Mouse (Mus musculus) megakaryocyte, embryonic 14.5 days (primary cell): ENCODE results near the gene Atp1b3.

Experiments used
- FLI1 ChIP-seq: IDR thresholded peaks from 2 replicates; pipeline ENCODE4 v1.6.1; 2012; ENCODE audit warnings: low read length, inconsistent platforms, mixed read lengths
- GATA1 ChIP-seq: IDR thresholded peaks from 3 replicates; pipeline ENCODE4 v1.6.1; 2012; ENCODE audit warnings: mixed read lengths, low read length, inconsistent platforms, borderline replicate concordance

- no peak for TF ChIP-seq GATA1
- no peak for TF ChIP-seq FLI1
These were observed 36.0 kb downstream of the Atp1b3 start for GRCm38 (mm10) chr9:96328226-96328625.
